Mouse (Mus musculus): ENCODE measurements around the gene Tbcb. TPM values are rescaled to one million over a fixed set of nuclear protein-coding genes. Genes with fewer than 3 reads are reported as not detected.

The Tbcb gene
- total RNA-seq, 2 experiments from 2014 or later: 113 to 116 TPM

- DNase-seq (ENCODE audit: low spot score in 2 of 2): peak; percentile 62 to 76
- TF ChIP-seq CTCF (conservative IDR thresholded peaks at IDR 0.05): peak; percentile 91
- Histone ChIP-seq H3K4me3 (no peak overlapping the region), H3K27ac (peak overlapping the region; percentile 72)
Observed at GRCm38 (mm10) chr7:30181308-30181707, 50.8 kb downstream of the Tbcb start.

GRCm38 (mm10) chr7:30178256-30178655, 53.8 kb downstream of the Tbcb start:
- no peak overlapping the region for H3K27ac ChIP-seq
- no peak overlapping the region for H3K4me3 ChIP-seq
- TF ChIP-seq CTCF (conservative IDR thresholded peaks at IDR 0.05): no peak
- no peak for DNase-seq (ENCODE audit: low spot score in 2 of 2)

GRCm38 (mm10) chr7:30176474-30176873, 55.6 kb downstream of the Tbcb start:
- TF ChIP-seq CTCF (conservative IDR thresholded peaks at IDR 0.05): no peak
- Histone ChIP-seq H3K27ac (no peak overlapping the region), H3K4me3 (no peak overlapping the region)
- no peak for DNase-seq (ENCODE audit: low spot score in 2 of 2)

Other genes starting within 250 kb of the Tbcb start
- 1 to 10 TPM; 3.1 to 3.6 TPM for gene Zfp568, start 248.3 kb downstream of the Tbcb start, total RNA-seq (2021)
- 1 to 10 TPM; 9.7 to 9.8 TPM for gene Zfp14, start 180.9 kb downstream of the Tbcb start, total RNA-seq (2021)
- 1 to 10 TPM; 4.9 to 5.4 TPM for gene Zfp82, start 159.4 kb downstream of the Tbcb start, total RNA-seq (2021)
- not detected for gene Gm26920, start 141.9 kb downstream of the Tbcb start, total RNA-seq (2021)
- gene Zfp566, start 141.7 kb downstream of the Tbcb start, total RNA-seq (2021): 1 to 10 TPM; 4.3 to 8.2 TPM
- 10 to 100 TPM; 73.1 to 75.5 TPM for gene Zfp260, start 137.5 kb downstream of the Tbcb start, total RNA-seq (2021)
- gene Zfp382, start 110.3 kb downstream of the Tbcb start, total RNA-seq (2021): 10 to 100 TPM; 30.1 to 37.5 TPM
- gene Zfp146, start 62.5 kb downstream of the Tbcb start, total RNA-seq (2021): 10 to 100 TPM; 48.9 to 52.0 TPM
- 1 to 10 TPM; 3.5 to 5.9 TPM for gene Cox7a1, start 48.1 kb downstream of the Tbcb start, total RNA-seq (2021)
- gene Capns1, start 33.5 kb downstream of the Tbcb start, total RNA-seq (2021): 100 to 1,000 TPM; 213 to 224 TPM
- gene Polr2i, start 324 bp downstream of the Tbcb start, total RNA-seq (2021): 10 to 100 TPM; 59.6 to 59.8 TPM
- gene Ovol3, start 3.5 kb upstream of the Tbcb start, total RNA-seq (2021): not detected
- under 1 TPM; 0.44 to 0.56 TPM for gene Thap8, start 47.8 kb upstream of the Tbcb start, total RNA-seq (2021)
- 1 to 10 TPM in 1 of 2 experiments, under 1 TPM in 1; 1.00 to 1.4 TPM for gene Wdr62, start 48.1 kb upstream of the Tbcb start, total RNA-seq (2021)
- 100 to 1,000 TPM; 453 to 474 TPM for gene Clip3, start 59.5 kb upstream of the Tbcb start, total RNA-seq (2021)
- gene Alkbh6, start 76.4 kb upstream of the Tbcb start, total RNA-seq (2021): 10 to 100 TPM; 50.8 to 51.8 TPM
- gene Syne4, start 82.5 kb upstream of the Tbcb start, total RNA-seq (2021): 10 to 100 TPM in 1 of 2 experiments, 1 to 10 TPM in 1; 9.4 to 14.2 TPM
- under 1 TPM; 0.41 to 0.81 TPM for gene E130208F15Rik, start 89.5 kb upstream of the Tbcb start, total RNA-seq (2021)
- 1 to 10 TPM; 6.7 to 7.3 TPM for gene Sdhaf1, start 91.6 kb upstream of the Tbcb start, total RNA-seq (2021)
- gene Lrfn3, start 130.5 kb upstream of the Tbcb start, total RNA-seq (2021): 10 to 100 TPM; 32.4 to 34.6 TPM
- gene Tyrobp, start 181.5 kb upstream of the Tbcb start, total RNA-seq (2021): 10 to 100 TPM; 26.7 to 32.6 TPM
- gene Hcst, start 187.6 kb upstream of the Tbcb start, total RNA-seq (2021): 1 to 10 TPM in 1 of 2 experiments, not detected in 1; 1.5 TPM
- gene Nfkbid, start 189.5 kb upstream of the Tbcb start, total RNA-seq (2021): 1 to 10 TPM; 2.8 to 3.0 TPM
- gene Aplp1, start 213.3 kb upstream of the Tbcb start, total RNA-seq (2021): 1,000 to 10,000 TPM; 1,283 to 1,305 TPM
- gene Kirrel2, start 225.4 kb upstream of the Tbcb start, total RNA-seq (2021): 10 to 100 TPM; 15.0 to 20.4 TPM
- gene Nphs1, start 226.0 kb upstream of the Tbcb start, total RNA-seq (2021): 1 to 10 TPM; 1.2 to 1.3 TPM

Data from layer of hippocampus, adult 2 months (tissue).